16 mouse cellular contexts compared by ENCODE assay signal in genomic region chr10:49807276-49807675, GRCm38 (mm10). TPM values are rescaled to one million over a fixed set of nuclear protein-coding genes. Genes with fewer than 3 reads are reported as not detected.
DNase-seq lines count a peak whose midpoint lies in the region; ATAC-seq lines count a peak whose summit lies in the region.
"Had no signal": no experiment of that assay in that cellular context is flagged by ENCODE, and none has a peak within 500 bp of the region (broad histone marks: within the 10 kb centered on the region; RNA-seq: fewer than 3 reads in every experiment).

No protein-coding gene starts in this region.

- no peak for DNase-seq in frontal cortex, adult 2 months (ENCODE audit: extremely low spot score in 1 of 2, low spot score in 1 of 2)
- peak; percentile 21 for DNase-seq in adipocyte (ENCODE audit: low spot score)
- peak; percentile 81 for DNase-seq in brain, adult 2 months (ENCODE audit: low read depth, low spot score)
- DNase-seq in cerebellum, adult 9-10 months: peak; percentile 79
- no peak for DNase-seq in ovary, postnatal 36 days (ENCODE audit: low spot score)
- DNase-seq: adrenal gland, adult 8-10 months; adrenal gland, postnatal 36 days; gastrocnemius, postnatal 10 days; heart, adult 18-20 months; heart, postnatal 10 days; heart, postnatal 4 days; kidney, adult 18-20 months had no signal

- ATAC-seq in frontal cortex, adult (ENCODE audit: low TSS enrichment): peak; percentile 50
- ATAC-seq in megakaryocyte-erythroid progenitor cell, adult 5-6 weeks (replicated peaks; ENCODE audit: low FRiP score, low TSS enrichment, poor library complexity, severe bottlenecking): no peak
- ATAC-seq: forebrain, embryonic 13.5 days; intestine, embryonic 15.5 days had no signal

RNA-seq across cellular contexts. Expression of gene Grik2, which starts 18.7 kb away (rescaled TPM):
- polyA plus RNA-seq in frontal cortex, adult 2 months (2012; rRNA removed): 40.7 and 46.7 TPM in 2 replicates
- not detected in 2 replicates for total RNA-seq in megakaryocyte-erythroid progenitor cell, adult 5-6 weeks (2014; fragmentation: Nextera tagmentation)
- total RNA-seq in megakaryocyte-erythroid progenitor cell, adult 5-6 weeks (2017): not detected in 2 replicates

Comparison
In these comparisons a context has a peak if more than half of its experiments do, and no peak if none do; other contexts are left out.
1. DNase-seq: peak in adipocyte (single experiment), brain, adult 2 months (single experiment) and cerebellum, adult 9-10 months (single experiment); none in frontal cortex, adult 2 months (0 of 2) and ovary, postnatal 36 days (single experiment).